Mouse (Mus musculus): ENCODE measurements around the gene Kdm2a. TPM values are rescaled to one million over a fixed set of nuclear protein-coding genes. Genes with fewer than 3 reads are reported as not detected.
"Not testable (repeated sequence)": the region's sequence is repeated elsewhere in the genome, so short reads cannot be mapped to it uniquely, and the experiment has no call there.

The Kdm2a gene
- polyA plus RNA-seq, 1 experiment from 2014 or later, result 40.9 TPM

GRCm38 (mm10) chr19:4404840-4405239, 6.8 kb upstream of the Kdm2a start:
- H3K36me3 ChIP-seq, result no peaks in the 10 kb centered on the region
- WGBS, result 90% methylated on average over 2 of the region's 2 CpGs
- no peak overlapping the region for H3K4me2 ChIP-seq
- no peak for ATAC-seq (ENCODE audit: borderline replicate concordance, extremely low read depth, low FRiP score, low TSS enrichment)
- H3K9ac ChIP-seq, result no peak overlapping the region
- no peaks in the 10 kb centered on the region for H3K9me3 ChIP-seq
- no peak overlapping the region for H3K4me3 ChIP-seq
- H3K4me1 ChIP-seq, result no peaks in the 10 kb centered on the region
- H3K27me3 ChIP-seq, result no peaks in the 10 kb centered on the region
- H3K27ac ChIP-seq, result no peak overlapping the region

- WGBS, result 74% methylated on average over 4 of the region's 4 CpGs
- Histone ChIP-seq H3K9ac (no peak overlapping the region), H3K27ac (no peak overlapping the region), H3K4me2 (no peak overlapping the region), H3K27me3 (no peaks in the 10 kb centered on the region), H3K4me1 (peaks cover 17% of the 10 kb centered on the region), H3K9me3 (no peaks in the 10 kb centered on the region), H3K36me3 (no peaks in the 10 kb centered on the region), H3K4me3 (no peak overlapping the region)
- no peak for ATAC-seq (ENCODE audit: borderline replicate concordance, extremely low read depth, low FRiP score, low TSS enrichment)
Observed at GRCm38 (mm10) chr19:4398959-4399358, 874 bp upstream of the Kdm2a start.

GRCm38 (mm10) chr19:4398630-4398948, 504 bp upstream of the Kdm2a start:
- no peak for ATAC-seq (ENCODE audit: borderline replicate concordance, extremely low read depth, low FRiP score, low TSS enrichment)
- peaks cover 19% of the 10 kb centered on the region for H3K4me1 ChIP-seq

GRCm38 (mm10) chr19:4396998-4397797, 887 bp downstream of the Kdm2a start:
- H3K27me3 ChIP-seq, result no peaks in the 10 kb centered on the region
- ATAC-seq (ENCODE audit: borderline replicate concordance, extremely low read depth, low FRiP score, low TSS enrichment), result peak; percentile 94
- H3K4me2 ChIP-seq, result peak overlapping the region; percentile 99
- peaks cover 24% of the 10 kb centered on the region for H3K4me1 ChIP-seq
- H3K36me3 ChIP-seq, result no peaks in the 10 kb centered on the region
- WGBS, result under 1% methylated on average over 62 of the region's 90 CpGs
- H3K27ac ChIP-seq, result peak overlapping the region; percentile 96
- H3K9me3 ChIP-seq, result no peaks in the 10 kb centered on the region
- peak overlapping the region; percentile 100 for H3K9ac ChIP-seq
- H3K4me3 ChIP-seq, result peak overlapping the region; percentile 99

More at GRCm38 (mm10) chr19:4398630-4398948, 504 bp upstream of the Kdm2a start:
- Histone ChIP-seq H3K9me3 (no peaks in the 10 kb centered on the region), H3K36me3 (no peaks in the 10 kb centered on the region), H3K4me2 (peak overlapping the region; percentile 99), H3K27me3 (no peaks in the 10 kb centered on the region), H3K9ac (peak overlapping the region; percentile 72; the same call in 1 of the 2 replicates), H3K27ac (peak overlapping the region; percentile 88; the same call in 1 of the 2 replicates), H3K4me3 (peak overlapping the region; percentile 99)
- 32% methylated on average over 8 of the region's 8 CpGs for WGBS

GRCm38 (mm10) chr19:4396081-4396997, 1.7 kb downstream of the Kdm2a start:
- H3K4me1 ChIP-seq, result peaks cover 24% of the 10 kb centered on the region
- no peaks in the 10 kb centered on the region for H3K36me3 ChIP-seq
- no peaks in the 10 kb centered on the region for H3K27me3 ChIP-seq
- peak overlapping the region; percentile 99 for H3K4me3 ChIP-seq
- H3K9me3 ChIP-seq, result no peaks in the 10 kb centered on the region
- peak overlapping the region; percentile 71 for H3K4me2 ChIP-seq
- H3K9ac ChIP-seq, result peak overlapping the region; percentile 100
- under 1% methylated on average over 80 of the region's 80 CpGs for WGBS
- peak overlapping the region; percentile 96 for H3K27ac ChIP-seq
- peak; percentile 49 for ATAC-seq (ENCODE audit: borderline replicate concordance, extremely low read depth, low FRiP score, low TSS enrichment)

- Histone ChIP-seq H3K4me3 (no peak overlapping the region), H3K9ac (no peak overlapping the region), H3K4me2 (no peak overlapping the region), H3K36me3 (peaks cover 26% of the 10 kb centered on the region), H3K9me3 (no peaks in the 10 kb centered on the region), H3K27me3 (no peaks in the 10 kb centered on the region), H3K4me1 (no peaks in the 10 kb centered on the region), H3K27ac (no peak overlapping the region)
- no peak for ATAC-seq (ENCODE audit: borderline replicate concordance, extremely low read depth, low FRiP score, low TSS enrichment)
Observed at GRCm38 (mm10) chr19:4387276-4387675, 10.8 kb downstream of the Kdm2a start.

GRCm38 (mm10) chr19:4385026-4385425, 13.1 kb downstream of the Kdm2a start:
- Histone ChIP-seq H3K4me3 (no peak overlapping the region), H3K27ac (no peak overlapping the region), H3K4me2 (no peak overlapping the region), H3K36me3 (peaks cover 19% of the 10 kb centered on the region; the same call in 1 of the 2 replicates), H3K9ac (no peak overlapping the region), H3K27me3 (no peaks in the 10 kb centered on the region), H3K9me3 (no peaks in the 10 kb centered on the region), H3K4me1 (no peaks in the 10 kb centered on the region)
- no peak for ATAC-seq (ENCODE audit: borderline replicate concordance, extremely low read depth, low FRiP score, low TSS enrichment)
- WGBS, result 74% methylated on average over 4 of the region's 4 CpGs

GRCm38 (mm10) chr19:4384322-4384721, 13.8 kb downstream of the Kdm2a start:
- Histone ChIP-seq H3K27me3 (no peaks in the 10 kb centered on the region), H3K9me3 (no peaks in the 10 kb centered on the region), H3K4me1 (no peaks in the 10 kb centered on the region), H3K4me2 (no peak overlapping the region), H3K9ac (no peak overlapping the region), H3K27ac (no peak overlapping the region), H3K4me3 (no peak overlapping the region), H3K36me3 (peaks cover 19% of the 10 kb centered on the region; the same call in 1 of the 2 replicates)
- no peak for ATAC-seq (ENCODE audit: borderline replicate concordance, extremely low read depth, low FRiP score, low TSS enrichment)
- WGBS, result 31% methylated on average over 1 of the region's 1 CpGs

GRCm38 (mm10) chr19:4383306-4383705, 14.8 kb downstream of the Kdm2a start:
- Histone ChIP-seq H3K4me2 (no peak overlapping the region), H3K4me3 (no peak overlapping the region), H3K9ac (no peak overlapping the region), H3K9me3 (no peaks in the 10 kb centered on the region), H3K27me3 (no peaks in the 10 kb centered on the region), H3K36me3 (peaks cover 15% of the 10 kb centered on the region; the same call in 1 of the 2 replicates), H3K27ac (no peak overlapping the region), H3K4me1 (no peaks in the 10 kb centered on the region)
- ATAC-seq (ENCODE audit: borderline replicate concordance, extremely low read depth, low FRiP score, low TSS enrichment), result no peak

GRCm38 (mm10) chr19:4382303-4382702, 15.8 kb downstream of the Kdm2a start:
- H3K27ac ChIP-seq; H3K27me3 ChIP-seq; H3K9me3 ChIP-seq; ATAC-seq (ENCODE audit: borderline replicate concordance, extremely low read depth, low FRiP score, low TSS enrichment); H3K4me3 ChIP-seq; H3K4me1 ChIP-seq; H3K9ac ChIP-seq; H3K4me2 ChIP-seq: not testable (repeated sequence)
- peaks cover 11% of the 10 kb centered on the region; the same call in 1 of the 2 replicates for H3K36me3 ChIP-seq
- WGBS, result 77% methylated on average over 1 of the region's 1 CpGs

- no peak overlapping the region for H3K4me3 ChIP-seq
- no peaks in the 10 kb centered on the region for H3K4me1 ChIP-seq
- no peak overlapping the region for H3K27ac ChIP-seq
- 75% methylated on average over 2 of the region's 2 CpGs for WGBS
- no peaks in the 10 kb centered on the region for H3K9me3 ChIP-seq
- no peak for ATAC-seq (ENCODE audit: borderline replicate concordance, extremely low read depth, low FRiP score, low TSS enrichment)
- H3K4me2 ChIP-seq, result no peak overlapping the region
- H3K36me3 ChIP-seq, result peaks cover 5% of the 10 kb centered on the region; the same call in 1 of the 2 replicates
- H3K9ac ChIP-seq, result no peak overlapping the region
- H3K27me3 ChIP-seq, result no peaks in the 10 kb centered on the region
Observed at GRCm38 (mm10) chr19:4370656-4371055, 27.4 kb downstream of the Kdm2a start.

GRCm38 (mm10) chr19:4370254-4370653, 27.8 kb downstream of the Kdm2a start:
- Histone ChIP-seq H3K4me2 (no peak overlapping the region), H3K9me3 (no peaks in the 10 kb centered on the region), H3K4me1 (no peaks in the 10 kb centered on the region), H3K9ac (no peak overlapping the region), H3K4me3 (no peak overlapping the region), H3K36me3 (peaks cover 5% of the 10 kb centered on the region; the same call in 1 of the 2 replicates), H3K27ac (no peak overlapping the region), H3K27me3 (no peaks in the 10 kb centered on the region)
- WGBS, result 64% methylated on average over 1 of the region's 1 CpGs
- ATAC-seq (ENCODE audit: borderline replicate concordance, extremely low read depth, low FRiP score, low TSS enrichment), result no peak

Measured in lung, embryonic 15.5 days (tissue).